Mouse (Mus musculus) stomach, postnatal 0 days (tissue): Measurements from ENCODE around the gene Slbp. TPM values are rescaled to one million over a fixed set of nuclear protein-coding genes. Genes with fewer than 3 reads are reported as not detected.

Source experiments
- ATAC-seq: fragments of 200-750 bp; cut with Nextera tagmentation; 2 replicates; pipeline ENCODE4 v1.8.0; 2017; ENCODE audit not compliant: low FRiP score, low TSS enrichment
- DNase-seq: peaks from one replicate; pipeline ENCODE4 v3.0.0-alpha.2; 2016; ENCODE audit warnings: low spot score
- H3K27ac ChIP-seq: fragments of 300-500 bp; sonication (generic); replicated peaks from 2 replicates; pipeline ENCODE4 v1.5.1; 2014; ENCODE audit warnings: mild to moderate bottlenecking, control low read depth
- H3K27me3 ChIP-seq: fragments of 300-500 bp; sonication (generic); 2 replicates; pipeline ENCODE4 v1.6.1; 2014; ENCODE audit warnings: low read length; ENCODE audit not compliant: control insufficient read depth, insufficient read depth
- H3K36me3 ChIP-seq: fragments of 300-500 bp; sonication (generic); 2 replicates; pipeline ENCODE4 v1.6.1; 2014; ENCODE audit warnings: low read length, mixed read lengths; ENCODE audit not compliant: control insufficient read depth, insufficient read depth
- H3K4me1 ChIP-seq: fragments of 300-500 bp; sonication (generic); replicated peaks from 2 replicates; pipeline ENCODE4 v1.6.1; 2014; ENCODE audit warnings: antibody characterized with exemption; ENCODE audit not compliant: control insufficient read depth, insufficient read depth
- H3K4me2 ChIP-seq: fragments of 300-500 bp; sonication (generic); replicated peaks from 2 replicates; pipeline ENCODE4 v1.6.1; 2014; ENCODE audit warnings: low read depth, mild to moderate bottlenecking, control low read depth, moderate library complexity
- H3K4me3 ChIP-seq: fragments of 300-500 bp; sonication (generic); 2 replicates; pipeline ENCODE4 v1.5.1; 2014; ENCODE audit warnings: low read depth, low read length, control low read depth
- H3K9ac ChIP-seq: fragments of 300-500 bp; sonication (generic); 2 replicates; pipeline ENCODE4 v1.6.1; 2014; ENCODE audit warnings: mild to moderate bottlenecking, low read length, control low read depth, mixed read lengths
- H3K9me3 ChIP-seq: fragments of 300-500 bp; sonication (generic); 2 replicates; pipeline ENCODE4 v1.6.1; 2016; ENCODE audit warnings: low read length; ENCODE audit not compliant: control insufficient read depth
- CTCF ChIP-seq: IDR thresholded peaks from 2 replicates; pipeline ENCODE4 v1.5.1; 2016; ENCODE audit warnings: antibody characterized with exemption, low read depth, mild to moderate bottlenecking, moderate library complexity
- EP300 ChIP-seq: optimal IDR thresholded peaks from 2 replicates; pipeline ENCODE3; 2016; ENCODE audit warnings: antibody characterized with exemption
- WGBS: fragments of 180-500 bp; shearing (Covaris S2); extraction: QIAGEN DNeasy Blood & Tissue Kit; methylation state at CpG from one replicate; pipeline ENCODE4 v1.1.7; 2014; 5-methylcytosine and 5-hydroxymethylcytosine counted together
- polyA plus RNA-seq: library from polyadenylated mRNA; unstranded; fragments of >200 nt; fragmentation: Nextera tagmentation; extraction: Ambion mirVana; gene quantifications from 2 replicates; pipeline ENCODE4 v1.2.1, GENCODE M21; 2015

The Slbp gene
- polyA plus RNA-seq, 1 experiment from 2014 or later: 87.3 TPM

DNA sequence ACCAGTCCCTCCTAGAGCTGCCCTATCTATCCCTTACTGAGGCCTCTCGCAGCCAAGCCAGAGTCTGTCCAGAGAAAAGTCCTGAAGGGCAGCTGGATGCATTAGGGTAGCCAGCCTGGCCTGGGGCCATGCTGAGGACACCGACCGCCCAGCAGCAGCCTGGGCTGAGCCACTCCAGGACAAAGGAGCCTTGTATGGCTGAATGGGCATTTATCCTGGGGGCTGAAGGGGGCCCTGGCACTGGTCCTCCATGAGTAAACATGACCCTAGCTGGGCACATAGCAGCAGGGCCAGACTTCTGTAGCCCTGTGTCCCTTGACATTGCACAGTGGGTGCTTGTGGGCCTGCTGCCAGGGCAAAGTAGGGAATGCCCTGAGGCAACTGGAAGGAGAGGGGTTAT is 22.1 kb upstream of the Slbp start:
- TF ChIP-seq EP300 (no peak), CTCF (no peak)
- H3K9ac ChIP-seq: no peak overlapping the region; the same call in 1 of the 2 replicates
- no peaks in the 10 kb centered on the region for H3K9me3 ChIP-seq
- H3K36me3 ChIP-seq: no peaks in the 10 kb centered on the region; the same call in 1 of the 2 replicates
- H3K4me1 ChIP-seq: no peaks in the 10 kb centered on the region
- H3K27me3 ChIP-seq: no peaks in the 10 kb centered on the region
- WGBS: 71% methylated on average over 3 of the region's 3 CpGs
- H3K4me3 ChIP-seq: no peak overlapping the region
- no peak overlapping the region for H3K27ac ChIP-seq
- no peak overlapping the region for H3K4me2 ChIP-seq
- ATAC-seq: peak; percentile 35
- DNase-seq: no peak

DNA sequence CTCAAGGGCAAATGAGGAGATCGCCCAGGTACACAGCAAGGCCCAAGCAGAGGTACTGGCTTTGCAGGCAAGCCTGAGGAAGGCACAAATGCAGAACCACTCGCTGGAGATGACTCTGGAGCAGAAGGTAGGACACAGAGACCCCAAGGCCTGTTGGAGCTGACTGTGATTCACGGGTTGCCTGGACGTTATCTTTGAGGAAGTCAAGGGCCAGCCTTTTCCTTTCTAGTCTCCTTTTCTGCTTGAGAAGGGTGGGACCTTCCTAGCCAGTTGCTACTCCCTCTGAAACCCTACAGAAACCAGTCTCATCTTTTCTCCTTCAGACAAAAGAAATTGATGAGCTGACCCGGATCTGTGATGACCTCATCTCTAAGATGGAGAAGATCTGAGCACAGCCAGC is 19.3 kb upstream of the Slbp start:
- Histone ChIP-seq H3K9me3 (no peaks in the 10 kb centered on the region), H3K4me1 (no peaks in the 10 kb centered on the region), H3K36me3 (peaks cover 9% of the 10 kb centered on the region), H3K9ac (no peak overlapping the region), H3K4me2 (no peak overlapping the region), H3K4me3 (no peak overlapping the region), H3K27me3 (no peaks in the 10 kb centered on the region), H3K27ac (no peak overlapping the region)
- ATAC-seq (no peak), DNase-seq (no peak)
- WGBS: 76% methylated on average over 5 of the region's 5 CpGs
- TF ChIP-seq CTCF: no peak
- TF ChIP-seq EP300: no peak

DNA sequence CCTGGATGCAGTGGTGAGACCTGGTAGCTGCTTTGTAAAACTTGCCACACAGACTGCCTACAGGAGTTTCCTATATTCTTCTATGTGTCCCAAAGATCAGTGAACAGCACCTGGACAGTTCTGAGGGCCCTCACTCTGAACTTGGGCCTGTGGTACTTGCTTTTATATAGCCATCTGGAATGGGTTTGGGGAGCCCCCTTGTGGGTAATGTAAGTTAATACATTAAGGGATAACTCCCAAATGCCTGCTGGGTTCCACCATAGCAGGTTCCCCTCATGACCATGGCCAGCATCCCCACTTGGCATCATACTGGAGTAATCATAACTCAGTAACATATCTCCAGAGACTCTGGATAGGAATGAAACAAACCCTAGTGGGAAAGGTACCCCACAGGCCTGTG is 15.8 kb upstream of the Slbp start:
- no peak for TF ChIP-seq EP300
- peak; percentile 66 for TF ChIP-seq CTCF
- Histone ChIP-seq H3K4me3 (no peak overlapping the region), H3K27me3 (no peaks in the 10 kb centered on the region), H3K4me1 (no peaks in the 10 kb centered on the region), H3K9ac (no peak overlapping the region), H3K9me3 (no peaks in the 10 kb centered on the region), H3K4me2 (no peak overlapping the region), H3K27ac (no peak overlapping the region), H3K36me3 (peaks cover 15% of the 10 kb centered on the region)
- ATAC-seq: no peak
- no peak for DNase-seq

DNA sequence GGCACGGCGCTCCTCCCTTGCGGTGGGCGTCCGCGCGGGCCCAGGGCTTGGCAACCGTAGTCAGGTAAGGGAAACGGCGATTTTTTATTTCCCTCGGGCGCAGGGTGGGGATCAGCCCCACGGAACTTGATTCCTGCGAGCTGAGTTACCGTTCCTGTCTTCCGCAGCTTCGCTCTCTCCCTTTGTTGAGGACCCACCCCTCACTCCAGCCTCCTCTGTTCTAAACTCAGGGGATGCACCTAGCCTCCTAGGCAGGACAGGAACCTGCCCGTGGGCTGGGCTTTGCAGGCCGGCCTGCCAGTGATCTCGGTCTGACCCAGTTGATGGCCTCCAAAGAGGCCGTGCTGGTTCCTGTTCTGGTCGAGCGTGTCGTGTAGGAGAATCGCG is 6.3 kb upstream of the Slbp start:
- ATAC-seq (no peak), DNase-seq (no peak)
- H3K27me3 ChIP-seq: no peaks in the 10 kb centered on the region
- H3K4me3 ChIP-seq: peak overlapping the region; percentile 72
- no peak for TF ChIP-seq EP300
- 0 out of 2 replicates have a peak, but pooled peaks cover 4% of the 10 kb centered on the region for H3K4me1 ChIP-seq
- no peaks in the 10 kb centered on the region for H3K9me3 ChIP-seq
- H3K36me3 ChIP-seq: peaks cover 6% of the 10 kb centered on the region; the same call in 1 of the 2 replicates
- H3K9ac ChIP-seq: peak overlapping the region; percentile 41
- WGBS: under 1% methylated on average over 26 of the region's 26 CpGs
- H3K4me2 ChIP-seq: peak overlapping the region; percentile 71
- peak overlapping the region; percentile 69 for H3K27ac ChIP-seq

DNA sequence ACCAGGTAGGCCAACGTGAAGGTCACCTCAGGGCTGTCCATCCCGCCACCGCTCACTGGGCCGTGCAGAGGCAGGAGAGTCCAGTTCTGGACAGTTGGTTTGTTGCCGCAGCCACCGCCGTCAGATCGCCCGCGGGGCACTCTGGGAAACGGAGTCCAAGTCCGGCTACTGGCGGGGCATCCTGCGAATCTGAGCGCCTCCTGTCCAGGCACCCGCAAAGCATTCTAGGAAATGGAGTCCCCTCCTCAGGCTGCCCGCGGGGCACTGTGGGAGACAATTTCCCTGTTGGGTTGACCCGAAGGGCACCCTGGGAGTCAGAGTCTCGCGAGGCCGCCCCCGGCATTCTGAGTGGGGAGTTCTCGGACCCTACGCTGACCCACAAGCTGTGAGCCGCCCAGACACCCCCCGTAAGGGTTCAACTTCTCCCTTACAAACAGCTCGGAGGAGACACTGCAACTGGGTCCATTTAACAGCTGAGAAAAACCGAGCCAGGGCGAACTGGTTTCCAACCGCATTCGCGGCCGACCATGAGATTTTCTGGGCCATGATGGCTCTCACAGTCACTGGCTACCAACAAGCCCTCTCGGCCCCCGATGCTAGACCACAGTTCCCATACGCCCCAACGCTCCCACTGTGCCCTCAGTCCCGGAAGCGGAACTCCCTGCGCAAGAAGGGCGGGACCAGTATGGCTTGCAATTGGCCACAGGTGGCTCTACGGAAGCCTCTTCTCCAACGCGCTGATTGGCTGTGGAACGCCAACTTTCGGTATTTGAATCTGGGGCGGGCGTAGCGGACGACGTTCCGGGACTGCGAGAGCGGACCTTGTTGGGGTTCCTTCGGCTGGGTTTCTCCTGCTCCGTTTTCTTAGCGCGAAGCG is 5.7 kb upstream of the Slbp start, which contains the start of the genes Tacc3 and Tmem129:
Tacc3 (plus strand) TSS at position 342 of the 877 bp plus-strand sequence.
Tmem129 (minus strand) TSS at position 630 of the 877 bp plus-strand sequence.
- DNase-seq: peak; percentile 98
- Histone ChIP-seq H3K27ac (peak within 1 kb of the TSS; percentile 98), H3K4me2 (peak within 1 kb of the TSS; percentile 80), H3K4me1 (0 out of 2 replicates have a peak, but pooled peaks cover 4% of the 10 kb centered on the region), H3K36me3 (peaks cover 5% of the 10 kb centered on the region; the same call in 1 of the 2 replicates), H3K9me3 (no peaks in the 10 kb centered on the region), H3K27me3 (no peaks in the 10 kb centered on the region), H3K9ac (peak within 1 kb of the TSS; percentile 77), H3K4me3 (peak within 1 kb of the TSS; percentile 72)
- under 1% methylated on average over 60 of the region's 60 CpGs for WGBS
- peak; percentile 97 for TF ChIP-seq EP300
- peak; percentile 22; the same call in 1 of the 2 replicates for TF ChIP-seq CTCF
- ATAC-seq: peak; percentile 97
